Mouse (Mus musculus): Measurements from ENCODE around the gene Fbp2. TPM values are rescaled to one million over a fixed set of nuclear protein-coding genes. Genes with fewer than 3 reads are reported as not detected.
"Not testable (repeated sequence)": the region's sequence is repeated elsewhere in the genome, so short reads cannot be mapped to it uniquely, and the experiment has no call there.

The Fbp2 gene
- polyA plus RNA-seq, 1 experiment, result not detected

- Histone ChIP-seq H3K27me3 (ENCODE audit: control insufficient read depth, insufficient read depth, low read length) (no peaks in the 10 kb centered on the region), H3K4me3 (ENCODE audit: extremely low read depth, insufficient read depth, insufficient read length) (no peak overlapping the region), H3K36me3 (ENCODE audit: control insufficient read depth, insufficient read depth, low read length) (no peaks in the 10 kb centered on the region), H3K27ac (ENCODE audit: insufficient read depth, low read length) (no peak overlapping the region), H3K4me1 (ENCODE audit: control insufficient read depth, insufficient read depth, insufficient read length) (peaks cover 2% of the 10 kb centered on the region; the same call in 1 of the 2 replicates)
- TF ChIP-seq POLR2A (IDR thresholded peaks at IDR 0.05; ENCODE audit: low read depth, low read length) (no peak), CTCF (IDR thresholded peaks at IDR 0.05; ENCODE audit: extremely low read depth, insufficient read depth, insufficient read length, insufficient replicate concordance) (no peak)
- DNase-seq (ENCODE audit: low read depth in 1 of 2, low spot score in 2 of 2), result no peak
- WGBS, result 33% methylated on average over 25 of the region's 25 CpGs
Measured at GRCm38 (mm10) chr13:62855396-62856304, 2.6 kb downstream of the Fbp2 start.

- Histone ChIP-seq H3K36me3 (ENCODE audit: control insufficient read depth, insufficient read depth, low read length) (no peaks in the 10 kb centered on the region), H3K4me3 (ENCODE audit: extremely low read depth, insufficient read depth, insufficient read length) (no peak overlapping the region), H3K27me3 (ENCODE audit: control insufficient read depth, insufficient read depth, low read length) (no peaks in the 10 kb centered on the region), H3K27ac (ENCODE audit: insufficient read depth, low read length) (no peak overlapping the region), H3K4me1 (ENCODE audit: control insufficient read depth, insufficient read depth, insufficient read length) (peaks cover 2% of the 10 kb centered on the region; the same call in 1 of the 2 replicates)
- DNase-seq (ENCODE audit: low read depth in 1 of 2, low spot score in 2 of 2), result peak; percentile 8 to 55
- 15% methylated on average over 15 of the region's 15 CpGs for WGBS
- TF ChIP-seq CTCF (IDR thresholded peaks at IDR 0.05; ENCODE audit: extremely low read depth, insufficient read depth, insufficient read length, insufficient replicate concordance) (peak; percentile 84; the same call in 1 of the 2 replicates), POLR2A (IDR thresholded peaks at IDR 0.05; ENCODE audit: low read depth, low read length) (no peak)
Measured at GRCm38 (mm10) chr13:62854666-62855065, 3.6 kb downstream of the Fbp2 start.

- Histone ChIP-seq H3K27ac (ENCODE audit: insufficient read depth, low read length) (no peak overlapping the region), H3K4me1 (ENCODE audit: control insufficient read depth, insufficient read depth, insufficient read length) (no peaks in the 10 kb centered on the region), H3K36me3 (ENCODE audit: control insufficient read depth, insufficient read depth, low read length) (no peaks in the 10 kb centered on the region), H3K4me3 (ENCODE audit: extremely low read depth, insufficient read depth, insufficient read length) (no peak overlapping the region), H3K27me3 (ENCODE audit: control insufficient read depth, insufficient read depth, low read length) (no peaks in the 10 kb centered on the region)
- 62% methylated on average over 4 of the region's 4 CpGs for WGBS
- no peak for DNase-seq (ENCODE audit: low read depth in 1 of 2, low spot score in 2 of 2)
- TF ChIP-seq POLR2A (IDR thresholded peaks at IDR 0.05; ENCODE audit: low read depth, low read length) (no peak), CTCF (IDR thresholded peaks at IDR 0.05; ENCODE audit: extremely low read depth, insufficient read depth, insufficient read length, insufficient replicate concordance) (no peak)
Measured at GRCm38 (mm10) chr13:62833341-62833740, 24.9 kb downstream of the Fbp2 start.

GRCm38 (mm10) chr13:62832239-62832638 lies 26.0 kb downstream of the Fbp2 start:
- H3K27me3 ChIP-seq (ENCODE audit: control insufficient read depth, insufficient read depth, low read length), result no peaks in the 10 kb centered on the region
- no peaks in the 10 kb centered on the region for H3K4me1 ChIP-seq (ENCODE audit: control insufficient read depth, insufficient read depth, insufficient read length)
- no peak overlapping the region for H3K4me3 ChIP-seq (ENCODE audit: extremely low read depth, insufficient read depth, insufficient read length)
- H3K27ac ChIP-seq (ENCODE audit: insufficient read depth, low read length), result no peak overlapping the region
- no peaks in the 10 kb centered on the region for H3K36me3 ChIP-seq (ENCODE audit: control insufficient read depth, insufficient read depth, low read length)
- no peak for DNase-seq (ENCODE audit: low read depth in 1 of 2, low spot score in 2 of 2)
- TF ChIP-seq POLR2A (IDR thresholded peaks at IDR 0.05; ENCODE audit: low read depth, low read length) (no peak), CTCF (IDR thresholded peaks at IDR 0.05; ENCODE audit: extremely low read depth, insufficient read depth, insufficient read length, insufficient replicate concordance) (no peak)
- 81% methylated on average over 2 of the region's 2 CpGs for WGBS

- H3K36me3 ChIP-seq (ENCODE audit: control insufficient read depth, insufficient read depth, low read length); H3K27ac ChIP-seq (ENCODE audit: insufficient read depth, low read length); H3K4me1 ChIP-seq (ENCODE audit: control insufficient read depth, insufficient read depth, insufficient read length); H3K4me3 ChIP-seq (ENCODE audit: extremely low read depth, insufficient read depth, insufficient read length); DNase-seq (ENCODE audit: low read depth in 1 of 2, low spot score in 2 of 2); H3K27me3 ChIP-seq (ENCODE audit: control insufficient read depth, insufficient read depth, low read length): not testable (repeated sequence)
- 92% methylated on average over 3 of the region's 3 CpGs for WGBS
Measured at GRCm38 (mm10) chr13:62815705-62816104, 42.5 kb downstream of the Fbp2 start.

GRCm38 (mm10) chr13:62812713-62813112 lies 45.5 kb downstream of the Fbp2 start:
- no peak overlapping the region for H3K4me3 ChIP-seq (ENCODE audit: extremely low read depth, insufficient read depth, insufficient read length)
- TF ChIP-seq POLR2A (IDR thresholded peaks at IDR 0.05; ENCODE audit: low read depth, low read length) (no peak), CTCF (IDR thresholded peaks at IDR 0.05; ENCODE audit: extremely low read depth, insufficient read depth, insufficient read length, insufficient replicate concordance) (no peak)

GRCm38 (mm10) chr13:62807981-62808380 lies 50.2 kb downstream of the Fbp2 start:
- not testable (repeated sequence) for H3K4me3 ChIP-seq (ENCODE audit: extremely low read depth, insufficient read depth, insufficient read length); H3K36me3 ChIP-seq (ENCODE audit: control insufficient read depth, insufficient read depth, low read length); H3K27ac ChIP-seq (ENCODE audit: insufficient read depth, low read length); H3K27me3 ChIP-seq (ENCODE audit: control insufficient read depth, insufficient read depth, low read length); DNase-seq (ENCODE audit: low read depth in 1 of 2, low spot score in 2 of 2); H3K4me1 ChIP-seq (ENCODE audit: control insufficient read depth, insufficient read depth, insufficient read length)
- 77% methylated on average over 6 of the region's 6 CpGs for WGBS

More at GRCm38 (mm10) chr13:62812713-62813112, 45.5 kb downstream of the Fbp2 start:
- H3K27ac ChIP-seq (ENCODE audit: insufficient read depth, low read length), result no peak overlapping the region
- H3K27me3 ChIP-seq (ENCODE audit: control insufficient read depth, insufficient read depth, low read length), result no peaks in the 10 kb centered on the region
- H3K4me1 ChIP-seq (ENCODE audit: control insufficient read depth, insufficient read depth, insufficient read length), result no peaks in the 10 kb centered on the region
- DNase-seq (ENCODE audit: low read depth in 1 of 2, low spot score in 2 of 2), result no peak
- WGBS, result 13% methylated on average over 32 of the region's 32 CpGs
- no peaks in the 10 kb centered on the region for H3K36me3 ChIP-seq (ENCODE audit: control insufficient read depth, insufficient read depth, low read length)

Other genes starting within 250 kb of the Fbp2 start
- gene 6720489N17Rik, start 234.2 kb downstream of the Fbp2 start, polyA plus RNA-seq (2012; rRNA removed), result 0.15 and 0.26 TPM in 2 replicates
- 0.86 and 0.95 TPM in 2 replicates for gene Platr25, start 97.7 kb downstream of the Fbp2 start, polyA plus RNA-seq (2012; rRNA removed)
- gene Gm5141, start 72.6 kb downstream of the Fbp2 start, polyA plus RNA-seq (2012; rRNA removed), result 0.59 and 0.98 TPM in 2 replicates
- 0.29 and 0.43 TPM in 2 replicates for gene Fbp1, start 29.9 kb upstream of the Fbp2 start, polyA plus RNA-seq (2012; rRNA removed)
- 20.5 and 22.5 TPM in 2 replicates for gene 2010111I01Rik, start 106.5 kb upstream of the Fbp2 start, polyA plus RNA-seq (2012; rRNA removed)

Data from spleen, adult 2 months (tissue).